Mouse (Mus musculus): ENCODE data around the gene Tmem129.

Gene Tmem129

DNA sequence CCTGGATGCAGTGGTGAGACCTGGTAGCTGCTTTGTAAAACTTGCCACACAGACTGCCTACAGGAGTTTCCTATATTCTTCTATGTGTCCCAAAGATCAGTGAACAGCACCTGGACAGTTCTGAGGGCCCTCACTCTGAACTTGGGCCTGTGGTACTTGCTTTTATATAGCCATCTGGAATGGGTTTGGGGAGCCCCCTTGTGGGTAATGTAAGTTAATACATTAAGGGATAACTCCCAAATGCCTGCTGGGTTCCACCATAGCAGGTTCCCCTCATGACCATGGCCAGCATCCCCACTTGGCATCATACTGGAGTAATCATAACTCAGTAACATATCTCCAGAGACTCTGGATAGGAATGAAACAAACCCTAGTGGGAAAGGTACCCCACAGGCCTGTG lies 10.0 kb upstream of the Tmem129 start:
- TF ChIP-seq GATA4 (IDR thresholded peaks at IDR 0.05; ENCODE audit: insufficient replicate concordance, low read length): no peak

GRCm38 (mm10) chr5:33658664-33659050 lies 441 bp upstream of the Tmem129 start:
- TF ChIP-seq GATA4 (IDR thresholded peaks at IDR 0.05; ENCODE audit: insufficient replicate concordance, low read length): no peak

DNA sequence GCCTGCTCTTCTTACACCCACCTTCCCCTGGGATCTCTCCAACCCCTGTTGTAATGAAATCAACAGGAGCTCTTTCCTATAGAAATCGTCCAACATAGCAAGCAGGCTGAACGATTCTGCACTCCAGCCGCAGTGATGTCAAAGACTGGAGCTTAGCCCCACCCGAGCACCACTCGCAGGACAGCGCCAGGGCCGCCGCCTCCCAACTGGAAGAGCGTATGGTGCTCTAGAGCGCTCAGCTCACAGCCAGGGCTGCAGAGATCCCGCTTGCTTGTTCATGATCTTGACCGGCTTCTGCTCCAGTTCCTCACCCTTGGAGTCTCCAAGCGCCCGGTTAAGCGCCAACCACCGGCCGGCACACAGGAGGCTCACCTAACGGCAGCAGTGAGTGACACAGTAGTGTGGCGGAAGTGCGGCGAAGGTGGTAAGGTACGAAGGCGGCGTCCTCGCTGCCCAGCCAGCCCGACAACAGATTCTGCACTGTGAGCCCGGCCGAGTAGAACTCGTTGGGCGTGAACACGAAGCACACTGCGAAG lies 897 bp downstream of the Tmem129 start:
- no peak for TF ChIP-seq GATA4 (IDR thresholded peaks at IDR 0.05; ENCODE audit: insufficient replicate concordance, low read length)

GRCm38 (mm10) chr5:33656739-33657138 lies 1.5 kb downstream of the Tmem129 start:
- no peak for TF ChIP-seq GATA4 (IDR thresholded peaks at IDR 0.05; ENCODE audit: insufficient replicate concordance, low read length)

DNA sequence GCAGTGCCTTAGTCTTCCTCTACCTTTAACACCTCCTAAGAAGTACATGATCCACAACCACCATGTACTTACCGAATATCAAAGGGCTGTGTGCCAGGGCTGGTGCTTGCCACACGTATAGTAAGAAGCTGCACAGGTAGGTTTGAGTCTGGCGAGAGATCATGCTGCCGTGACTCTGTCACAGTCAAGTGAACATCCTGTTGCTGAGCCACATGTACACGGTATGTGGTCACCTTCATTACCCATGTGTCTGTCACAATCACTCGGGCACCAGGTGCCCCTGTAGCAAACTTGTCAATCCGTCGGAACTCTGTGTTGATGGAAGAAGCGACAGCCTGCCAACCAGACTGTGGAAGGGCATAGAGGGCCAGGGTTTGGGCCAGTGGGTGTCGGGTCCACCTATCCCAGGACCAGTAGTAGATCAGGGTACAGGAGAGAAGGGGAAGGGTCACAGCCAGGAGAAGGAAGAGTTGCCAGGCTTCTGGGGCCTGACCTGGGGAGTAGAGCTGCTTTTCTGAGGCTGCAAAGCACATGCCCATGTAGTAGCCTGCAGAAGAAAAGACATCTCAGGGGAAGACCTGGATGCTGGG lies 2.9 kb downstream of the Tmem129 start:
- no peak for TF ChIP-seq GATA4 (IDR thresholded peaks at IDR 0.05; ENCODE audit: insufficient replicate concordance, low read length)

DNA sequence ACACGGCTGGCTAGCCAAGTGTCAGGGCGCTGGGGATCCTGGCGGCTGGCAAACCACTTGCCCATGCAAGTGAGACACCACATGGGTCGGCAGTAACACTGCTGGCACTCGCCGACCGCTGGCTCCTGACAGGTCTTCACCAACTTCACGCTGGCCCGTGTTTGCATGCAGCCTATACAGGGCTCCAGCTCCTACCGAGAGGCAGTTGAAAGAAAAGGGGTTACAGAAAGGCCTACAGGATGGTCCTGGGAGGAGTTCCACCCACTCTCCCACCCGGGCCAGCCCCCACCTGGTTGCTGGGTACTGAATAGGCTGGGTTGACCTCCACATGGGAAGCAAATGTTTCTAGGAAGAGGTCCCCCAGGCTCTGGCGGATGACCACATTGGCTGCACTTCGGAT lies 3.8 kb downstream of the Tmem129 start:
- TF ChIP-seq GATA4 (IDR thresholded peaks at IDR 0.05; ENCODE audit: insufficient replicate concordance, low read length): no peak

DNA sequence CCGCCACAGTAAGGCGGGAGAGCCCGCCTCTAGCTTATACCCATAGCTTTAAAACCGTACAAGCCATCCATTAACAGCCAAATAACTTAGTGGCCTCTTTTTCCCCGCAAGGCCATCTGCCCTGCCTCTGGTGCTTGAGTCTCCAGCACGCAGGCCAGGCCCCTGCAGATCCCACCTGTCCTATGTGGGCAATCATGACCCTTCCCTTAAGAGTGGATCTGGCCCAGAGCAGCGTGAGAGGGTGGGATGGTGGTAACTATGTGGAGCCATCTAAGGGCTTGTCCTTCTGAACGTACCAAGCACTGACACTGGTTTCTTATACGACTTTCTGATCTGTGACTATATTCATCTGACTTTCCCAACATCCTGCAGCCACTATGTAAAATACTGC lies 5.4 kb downstream of the Tmem129 start:
- no peak for TF ChIP-seq GATA4 (IDR thresholded peaks at IDR 0.05; ENCODE audit: insufficient replicate concordance, low read length)

DNA sequence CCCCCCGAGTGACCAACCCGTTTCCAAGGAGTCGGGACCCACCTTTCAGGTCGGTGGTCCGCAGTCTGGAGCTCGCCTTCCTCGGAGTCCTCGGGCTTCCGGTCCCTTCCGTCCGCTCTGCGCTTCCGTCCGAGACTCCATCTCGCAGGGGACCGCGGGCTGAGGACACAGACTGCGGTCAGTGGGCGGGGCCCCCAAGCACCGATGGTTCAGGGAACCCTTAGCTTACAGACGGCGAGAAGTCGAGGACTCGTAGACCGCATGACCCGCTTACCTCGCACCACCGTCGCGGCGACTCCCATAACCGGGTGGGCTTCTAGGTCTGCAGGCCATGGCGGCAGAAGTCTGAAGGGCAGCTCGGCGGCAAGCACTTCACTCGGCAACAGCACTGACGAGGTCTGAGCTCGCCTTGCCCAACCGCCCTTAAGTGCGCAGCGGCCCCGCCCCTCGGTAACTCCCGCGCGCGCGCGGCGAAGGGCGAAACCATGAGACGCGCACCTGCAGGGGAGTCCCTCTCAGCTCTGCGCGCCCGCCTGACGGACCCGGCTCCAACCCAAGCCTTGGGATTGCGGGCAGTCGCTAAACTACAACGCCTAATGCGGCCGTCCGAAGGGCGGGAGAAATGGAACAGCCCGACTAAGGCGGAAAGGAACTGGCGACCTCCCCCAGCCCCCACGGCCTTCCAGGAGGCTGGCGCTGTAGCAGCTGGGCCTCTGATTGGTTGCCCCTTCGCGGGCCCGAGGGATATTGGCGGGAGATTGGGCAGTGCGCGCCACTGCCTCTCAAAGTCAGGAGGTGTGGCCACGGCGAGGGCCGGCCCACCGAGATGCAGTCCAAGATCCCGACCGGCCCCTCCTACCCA lies 6.1 kb downstream of the Tmem129 start, which contains the start of gene Slbp:
Gene Slbp (minus strand): TSS at position 654 of the 862 bp plus-strand sequence.
- peak; percentile 63; the same call in 1 of the 2 replicates for TF ChIP-seq GATA4 (IDR thresholded peaks at IDR 0.05; ENCODE audit: insufficient replicate concordance, low read length)

- no peak for TF ChIP-seq GATA4 (IDR thresholded peaks at IDR 0.05; ENCODE audit: insufficient replicate concordance, low read length)
Observed at GRCm38 (mm10) chr5:33651541-33651920, 6.7 kb downstream of the Tmem129 start.

DNA sequence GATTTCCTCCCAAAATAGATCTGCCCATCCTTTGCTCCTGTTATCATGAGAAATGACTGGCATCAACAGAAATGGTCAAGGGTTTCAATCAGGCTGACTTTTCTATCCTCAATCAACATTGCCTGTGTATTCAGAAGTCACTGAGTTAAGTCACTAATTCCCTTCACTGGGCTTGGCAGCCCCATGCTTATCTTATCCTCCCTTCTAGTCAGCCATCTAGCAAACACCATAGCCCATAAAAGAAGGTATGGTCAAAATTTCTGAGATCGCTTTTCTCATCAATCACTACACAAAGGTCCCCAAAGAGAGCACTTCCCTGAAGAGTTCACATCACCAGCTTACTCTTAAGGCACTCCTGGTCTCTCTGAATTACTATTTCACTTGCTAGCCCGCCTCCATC lies 7.2 kb downstream of the Tmem129 start:
- no peak for TF ChIP-seq GATA4 (IDR thresholded peaks at IDR 0.05; ENCODE audit: insufficient replicate concordance, low read length)

GRCm38 (mm10) chr5:33640652-33641051 lies 17.6 kb downstream of the Tmem129 start:
- TF ChIP-seq GATA4 (IDR thresholded peaks at IDR 0.05; ENCODE audit: insufficient replicate concordance, low read length): no peak

- peak; percentile 59; the same call in 1 of the 2 replicates for TF ChIP-seq GATA4 (IDR thresholded peaks at IDR 0.05; ENCODE audit: insufficient replicate concordance, low read length)
Observed at GRCm38 (mm10) chr5:33638826-33639225, 19.4 kb downstream of the Tmem129 start.

- no peak for TF ChIP-seq GATA4 (IDR thresholded peaks at IDR 0.05; ENCODE audit: insufficient replicate concordance, low read length)
Observed at GRCm38 (mm10) chr5:33637606-33638350, 20.4 kb downstream of the Tmem129 start.

- TF ChIP-seq GATA4 (IDR thresholded peaks at IDR 0.05; ENCODE audit: insufficient replicate concordance, low read length): no peak
Observed at GRCm38 (mm10) chr5:33635361-33635760, 22.9 kb downstream of the Tmem129 start.

DNA sequence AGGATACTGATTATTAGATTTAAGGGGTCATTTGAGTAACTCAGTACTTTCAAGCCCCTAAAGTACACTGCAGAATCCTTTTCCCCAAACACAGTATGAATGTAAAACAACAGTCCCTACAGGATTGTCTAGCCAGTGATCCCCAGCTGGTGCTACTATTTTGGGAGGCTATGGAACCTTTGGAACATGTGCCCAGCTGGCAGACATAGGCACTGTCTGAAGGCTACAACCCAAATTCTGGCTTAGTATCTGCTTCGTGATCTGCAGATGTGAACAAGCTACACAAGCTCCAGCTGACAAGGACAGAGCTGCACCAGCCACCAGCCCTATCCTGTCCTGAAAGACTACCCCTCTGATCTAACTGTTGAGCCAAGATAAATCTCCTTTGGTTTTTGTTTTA lies 25.7 kb downstream of the Tmem129 start:
- no peak for TF ChIP-seq GATA4 (IDR thresholded peaks at IDR 0.05; ENCODE audit: insufficient replicate concordance, low read length)

Measured in liver, adult (tissue).